In genomic region chr17:45878394-45878793, GRCm38 (mm10) we compare ENCODE assay signal across 19 mouse cellular contexts.
DNase-seq lines count a peak whose midpoint lies in the region; ATAC-seq and TF ChIP-seq lines count a peak whose summit lies in the region.
"Had no signal": no experiment of that assay in that cellular context is flagged by ENCODE, and none has a peak within 500 bp of the region (broad histone marks: within the 10 kb centered on the region; RNA-seq: fewer than 3 reads in every experiment).

No protein-coding gene starts in this region.

- H3K4me2 ChIP-seq in stomach, postnatal 0 days (replicated peaks; ENCODE audit: low read depth), result no peak overlapping the region
- H3K4me2 ChIP-seq: forebrain, embryonic 13.5 days; heart, embryonic 15.5 days; liver, embryonic 13.5 days had no signal

- no peaks in the 10 kb centered on the region for H3K36me3 ChIP-seq in testis, adult 2 months (ENCODE audit: control insufficient read depth, insufficient read depth, low read length)
- H3K36me3 ChIP-seq in stomach, postnatal 0 days (ENCODE audit: control insufficient read depth, insufficient read depth, low read length), result no peaks in the 10 kb centered on the region
- H3K36me3 ChIP-seq: heart, embryonic 15.5 days; liver, embryonic 13.5 days had no signal

- H3K4me1 ChIP-seq in testis, adult 2 months (ENCODE audit: control insufficient read depth, insufficient read depth, low read length), result no peaks in the 10 kb centered on the region
- H3K4me1 ChIP-seq in stomach, postnatal 0 days (replicated peaks; ENCODE audit: control insufficient read depth, insufficient read depth), result 0 out of 2 replicates have a peak, but pooled peaks cover 3% of the 10 kb centered on the region

- no peak for TF ChIP-seq EP300 in stomach, postnatal 0 days (optimal IDR thresholded peaks at IDR 0.05)

- no peak for ATAC-seq in stomach, postnatal 0 days (ENCODE audit: low FRiP score, low TSS enrichment)
- ATAC-seq: forebrain, embryonic 13.5 days; inflammation-experienced regulatory T-cells, adult 6 months had no signal

- WGBS in stomach, postnatal 0 days, result 87% methylated on average over 6 of the region's 6 CpGs

- TF ChIP-seq POLR2A in testis, adult 2 months (IDR thresholded peaks at IDR 0.05; ENCODE audit: control insufficient read depth, low read depth, low read length), result no peak

- H3K27ac ChIP-seq in gastrocnemius, adult 2 months, result no peak overlapping the region
- H3K27ac ChIP-seq in left cerebral cortex, adult 2 months, result no peak overlapping the region
- H3K27ac ChIP-seq in testis, adult 2 months (ENCODE audit: control insufficient read depth, insufficient read depth, low read depth, low read length), result no peak overlapping the region
- no peak overlapping the region for H3K27ac ChIP-seq in stomach, postnatal 0 days (replicated peaks)
- H3K27ac ChIP-seq: forebrain, embryonic 13.5 days; heart, embryonic 15.5 days; liver, embryonic 13.5 days had no signal

- no peak overlapping the region for H3K9ac ChIP-seq in stomach, postnatal 0 days (ENCODE audit: low read length)
- H3K9ac ChIP-seq: forebrain, embryonic 13.5 days; heart, embryonic 15.5 days; liver, embryonic 13.5 days had no signal

- no peak overlapping the region for H3K4me3 ChIP-seq in gastrocnemius, adult 2 months
- H3K4me3 ChIP-seq in left cerebral cortex, adult 2 months, result no peak overlapping the region
- H3K4me3 ChIP-seq in testis, adult 2 months (ENCODE audit: control insufficient read depth, low read depth, low read length), result no peak overlapping the region
- H3K4me3 ChIP-seq in stomach, postnatal 0 days (ENCODE audit: low read depth, low read length), result no peak overlapping the region
- H3K4me3 ChIP-seq: forebrain, embryonic 13.5 days; heart, embryonic 15.5 days; liver, embryonic 13.5 days; myocyte had no signal

- no peaks in the 10 kb centered on the region for H3K27me3 ChIP-seq in testis, adult 2 months (ENCODE audit: control insufficient read depth, insufficient read depth, low read length)
- no peaks in the 10 kb centered on the region for H3K27me3 ChIP-seq in stomach, postnatal 0 days (ENCODE audit: control insufficient read depth, insufficient read depth, low read length)

- intact Hi-C loops in gastrocnemius, adult 2 months (cut with DNase I), result no loop called here
- intact Hi-C loops in left cerebral cortex, adult 2 months (cut with DNase I), result no loop called here

- H3K9me3 ChIP-seq in stomach, postnatal 0 days (ENCODE audit: control insufficient read depth, low read length), result no peaks in the 10 kb centered on the region
- H3K9me3 ChIP-seq: heart, embryonic 15.5 days had no signal

- TF ChIP-seq CTCF in gastrocnemius, adult 2 months (IDR thresholded peaks at IDR 0.05), result peak; percentile 39; the same call in 1 of the 2 replicates
- peak; percentile 5; the same call in 1 of the 2 replicates for TF ChIP-seq CTCF in left cerebral cortex, adult 2 months (IDR thresholded peaks at IDR 0.05)
- peak; percentile 88 for TF ChIP-seq CTCF in testis, adult 2 months (IDR thresholded peaks at IDR 0.05; ENCODE audit: control insufficient read depth, insufficient read depth, insufficient replicate concordance, low read depth, low read length)
- TF ChIP-seq CTCF in stomach, postnatal 0 days (IDR thresholded peaks at IDR 0.05; ENCODE audit: low read depth), result peak; percentile 47

- no peak for DNase-seq in gastrocnemius, adult 2 months
- no peak for DNase-seq in gastrocnemius, postnatal 10 days
- DNase-seq in left cerebral cortex, adult 2 months (ENCODE audit: extremely low spot score in 1 of 2, low spot score in 2 of 2), result no peak
- no peak for DNase-seq in left cerebral cortex, adult 11 months (ENCODE audit: low spot score)
- no peak for DNase-seq in testis, postnatal 10 days (ENCODE audit: low spot score)
- DNase-seq in stomach, postnatal 0 days (ENCODE audit: low spot score), result no peak
- no peak for DNase-seq in thymus, postnatal 4 days
- DNase-seq: adrenal gland, adult 8-10 months; cerebellum, adult 11-12 months; cerebellum, postnatal 36 days; heart, adult 18-20 months; kidney, postnatal 10 days; liver, embryonic 13.5 days; thymus, adult 18-20 months had no signal

Comparison
In these comparisons a context has a peak if more than half of its experiments do, and no peak if none do; other contexts are left out.
1. CTCF ChIP-seq: peak in every context shown above with its lines; median percentile 88 in testis, adult 2 months; 47 in stomach, postnatal 0 days; 39 in gastrocnemius, adult 2 months; 5 in left cerebral cortex, adult 2 months.